Mouse (Mus musculus) pancreas, adult 10 weeks (tissue): ENCODE data around the gene Fxr2. TPM values are rescaled to one million over a fixed set of nuclear protein-coding genes. Genes with fewer than 3 reads are reported as not detected.

ENCODE experiments used
- polyA plus RNA-seq: library from polyadenylated mRNA; stranded (reverse); fragments of 350-450 nt; fragmentation: Illumina TruSeq; extraction: RNeasy Lipid Tissue Mini Kit (QIAGEN cat#74804); gene quantifications from one replicate; pipeline ENCODE4 v1.2.3, GENCODE M21; 2015; ENCODE audit warnings: low read depth, low replicate concordance; ENCODE audit not compliant: insufficient read depth

The Fxr2 gene
- 24.7 TPM for polyA plus RNA-seq

GRCm38 (mm10) chr11:69632284-69633089, at the start of gene Fxr2:
Fxr2 (plus strand) TSS chr11:69632990.

DNA sequence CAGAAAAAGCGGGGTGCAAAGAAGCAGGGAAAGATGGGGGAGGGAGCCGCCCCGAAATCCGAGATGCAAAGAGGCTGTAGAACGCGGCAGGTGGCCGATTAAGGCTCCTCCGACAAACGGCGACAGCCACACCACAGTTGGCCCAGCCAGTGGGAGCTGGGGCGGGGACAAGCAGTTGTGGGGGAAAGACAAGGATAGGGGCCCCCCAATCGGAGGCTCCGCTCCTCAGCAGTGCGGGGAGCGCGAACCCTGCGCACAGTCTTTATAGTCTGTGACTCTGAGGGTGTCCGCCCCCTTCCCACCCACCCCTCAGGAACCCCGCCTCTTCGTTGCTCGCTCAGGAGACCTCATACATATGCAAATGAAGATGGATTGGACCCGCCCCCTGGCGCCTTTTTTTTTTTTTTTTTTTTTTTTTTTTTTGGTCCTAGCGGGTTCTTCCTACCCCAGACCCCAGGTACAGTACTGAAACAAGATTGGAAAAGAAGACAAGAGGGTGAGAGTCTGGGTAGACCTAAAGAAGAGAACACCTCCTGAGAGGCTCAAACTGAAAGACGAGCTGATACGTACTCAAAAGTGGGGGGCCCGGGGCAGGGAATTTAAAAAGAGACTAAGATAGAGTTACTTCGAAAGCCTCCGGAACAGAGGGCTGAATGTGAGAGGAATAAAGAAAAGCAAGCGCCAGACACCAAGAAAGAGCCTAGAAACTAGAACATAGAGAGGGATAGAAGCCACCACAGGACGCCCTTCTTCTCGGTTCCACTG, 26.9 kb upstream of the Fxr2 start, which contains the start of gene Atp1b2:
Atp1b2 (minus strand) TSS at position 217 of the 765 bp plus-strand sequence.

GRCm38 (mm10) chr11:69617805-69618204, 15.0 kb upstream of the Fxr2 start, which contains the start of gene Shbg:
Shbg (minus strand) TSS chr11:69617905.

GRCm38 (mm10) chr11:69621571-69622268, 11.1 kb upstream of the Fxr2 start, which contains the start of gene Sat2:
Sat2 (plus strand) TSS chr11:69622024.

GRCm38 (mm10) chr11:69655264-69656064, 22.7 kb downstream of the Fxr2 start, which contains the start of gene Sox15:
Sox15 (plus strand) TSS chr11:69655314.

DNA sequence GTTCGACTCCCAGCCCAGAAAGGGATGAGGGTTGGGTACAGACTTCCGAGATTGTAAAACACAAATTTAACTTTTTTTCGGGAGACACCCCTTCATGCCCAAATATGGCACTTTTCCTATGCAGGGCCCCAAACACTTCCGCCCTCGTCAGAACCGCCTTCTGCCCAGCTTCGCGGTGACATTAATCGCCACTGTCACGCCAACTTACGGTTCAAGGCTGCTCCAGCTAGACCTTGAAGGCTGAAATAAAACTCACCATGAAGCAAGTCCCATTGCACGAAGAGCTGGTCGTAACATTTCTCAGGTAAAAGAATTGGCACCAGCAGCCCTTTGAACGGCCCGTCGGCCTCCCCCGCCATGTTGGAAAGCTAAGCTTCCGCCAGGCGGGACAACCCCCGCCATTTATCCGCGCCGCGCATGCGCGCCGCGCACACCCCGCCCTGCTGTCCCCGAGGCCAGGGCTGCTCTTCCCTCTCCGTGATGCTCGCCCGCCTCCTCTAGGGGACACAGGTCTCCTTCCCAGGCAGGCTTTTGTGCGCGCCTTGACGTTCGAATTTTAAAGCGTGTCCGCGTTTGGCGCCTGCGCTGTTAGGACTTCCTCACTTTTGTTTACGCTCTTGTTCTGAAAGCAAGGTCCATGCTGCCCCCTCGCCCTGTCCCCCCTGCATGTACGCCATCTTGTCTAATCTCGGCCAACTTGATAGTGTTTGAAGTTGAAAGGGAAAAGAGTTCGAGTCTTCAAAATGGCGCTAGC, 29.6 kb downstream of the Fxr2 start, which contains the start of gene Mpdu1:
Mpdu1 (minus strand) TSS at position 430 of the 754 bp plus-strand sequence.

GRCm38 (mm10) chr11:69665961-69666664, 33.3 kb downstream of the Fxr2 start, which contains the start of gene Cd68:
Cd68 (minus strand) TSS chr11:69666153.

DNA sequence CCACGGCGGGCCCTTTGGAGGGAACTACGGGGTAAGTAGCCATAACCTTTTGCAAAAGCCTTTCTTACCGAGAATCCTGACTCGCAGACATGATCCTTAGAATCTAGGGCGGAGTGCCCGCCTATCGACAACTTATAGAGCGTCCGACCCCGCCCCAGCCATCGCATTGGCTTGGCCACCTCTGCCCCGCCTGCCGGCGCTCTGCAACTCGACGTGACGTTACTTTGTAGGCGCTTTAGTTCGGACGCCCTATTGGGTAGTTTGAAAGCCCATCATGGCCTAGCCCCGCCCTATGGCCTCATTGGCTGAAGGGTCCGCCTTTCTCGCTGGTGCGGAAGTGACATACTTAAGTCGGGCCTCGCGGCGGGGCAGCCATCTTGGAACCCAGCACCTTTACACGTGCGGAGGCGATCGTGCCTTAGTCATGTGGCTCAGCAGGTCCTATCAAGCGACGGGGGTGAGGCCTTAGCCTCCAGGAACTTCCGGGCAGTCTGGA, 39.5 kb downstream of the Fxr2 start, which contains the start of gene Eif4a1:
Eif4a1 (minus strand) TSS at position 213 of the 496 bp plus-strand sequence.

GRCm38 (mm10) chr11:69681314-69682208, 48.8 kb downstream of the Fxr2 start, which contains the start of gene Senp3:
Senp3 (minus strand) TSS chr11:69682084.

DNA sequence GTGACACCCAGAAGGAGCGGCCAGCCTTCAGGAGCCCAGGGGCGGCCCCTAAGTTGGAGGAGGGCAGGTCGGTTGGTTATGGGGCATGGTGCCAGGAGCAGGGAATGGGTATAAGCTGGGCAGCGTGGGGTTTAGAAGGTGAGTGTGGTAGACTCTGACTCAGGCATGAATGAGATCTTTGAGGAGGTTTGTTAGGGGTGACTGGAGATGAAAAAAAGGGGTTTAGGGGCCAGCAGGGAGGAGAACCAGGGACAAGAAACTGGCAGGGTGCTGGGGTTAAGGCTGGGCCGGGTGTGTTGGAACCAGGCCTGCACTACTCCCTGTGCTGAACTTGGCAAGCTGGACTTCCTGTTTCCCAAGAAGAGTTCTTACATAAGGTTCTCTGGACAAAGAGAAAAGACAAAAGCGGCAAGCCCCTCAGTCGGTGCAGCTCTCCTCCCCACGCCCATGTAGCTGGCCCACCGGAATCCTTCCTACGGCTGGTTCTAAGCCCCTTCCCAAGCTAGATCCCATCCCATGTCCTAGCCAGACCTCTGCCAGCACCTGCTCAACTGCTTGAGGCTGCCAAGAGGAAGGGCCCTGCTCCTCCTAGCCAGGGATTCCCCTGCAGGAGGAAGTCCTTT, 52.8 kb downstream of the Fxr2 start, which contains the start of gene Tnfsf13:
Tnfsf13 (minus strand) TSS at position 259 of the 623 bp plus-strand sequence.

DNA sequence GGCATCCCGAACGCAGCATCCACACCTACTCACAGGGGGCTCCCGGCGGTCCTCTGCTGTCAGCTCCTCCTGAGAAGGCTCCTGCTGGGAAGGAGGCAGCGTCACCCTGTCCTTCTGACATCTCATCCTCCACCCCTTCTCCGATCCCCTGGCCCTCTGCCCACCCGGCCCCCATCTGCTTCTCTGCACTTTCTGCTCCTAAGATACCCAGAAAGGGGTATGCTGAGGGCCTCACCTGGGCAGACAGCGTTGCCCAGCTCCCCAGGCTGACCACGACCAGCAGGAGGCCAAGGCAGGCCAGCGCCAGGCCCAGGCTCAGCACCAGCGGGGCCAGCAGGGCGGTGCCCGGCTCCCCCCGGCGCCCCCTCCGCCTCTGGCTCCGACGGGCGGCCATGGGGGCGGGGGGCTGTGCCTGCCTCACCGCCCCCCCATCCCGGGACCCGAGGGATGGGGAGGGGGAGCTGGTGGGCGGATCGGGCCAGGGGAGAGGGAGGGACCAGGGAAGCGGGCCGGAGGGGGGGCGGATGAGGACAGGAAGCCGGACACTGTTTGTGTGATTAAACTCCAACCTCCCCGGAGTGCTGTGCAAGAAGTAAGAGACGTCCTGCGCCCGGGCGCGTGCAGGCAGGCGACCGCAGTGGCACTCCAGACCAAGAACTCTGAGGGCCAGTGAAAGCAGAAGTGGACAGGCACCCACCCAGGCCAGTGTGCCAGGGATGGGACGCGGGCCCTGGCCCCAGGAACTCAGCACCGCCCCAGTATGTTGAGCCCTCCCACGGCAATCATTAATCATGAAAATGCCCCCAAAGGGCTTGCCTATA, 62.8 kb downstream of the Fxr2 start, which contains the start of the genes Tnfsf12 and Tnfsfm13:
Tnfsf12 (minus strand) TSS at position 489 of the 821 bp plus-strand sequence.
Tnfsfm13 (minus strand) TSS at position 738 of the 821 bp plus-strand sequence.

Other genes with a start within 250 kb of the Fxr2 start
- 38.8 TPM for gene Naa38, start 237.5 kb upstream of the Fxr2 start, polyA plus RNA-seq
- gene Cyb5d1, start 237.4 kb upstream of the Fxr2 start, polyA plus RNA-seq, result 7.7 TPM
- 12.1 TPM for gene Tmem88, start 234.8 kb upstream of the Fxr2 start, polyA plus RNA-seq
- 6.6 TPM for gene Kdm6b, start 219.3 kb upstream of the Fxr2 start, polyA plus RNA-seq
- gene Dnah2, start 83.9 kb upstream of the Fxr2 start, polyA plus RNA-seq, result 0.07 TPM
- 1.1 TPM for gene Efnb3, start 72.8 kb upstream of the Fxr2 start, polyA plus RNA-seq
- 3.8 TPM for gene Wrap53, start 52.7 kb upstream of the Fxr2 start, polyA plus RNA-seq
- 14.2 TPM for gene Trp53, start 52.6 kb upstream of the Fxr2 start, polyA plus RNA-seq
- gene Atp1b2, start 27.0 kb upstream of the Fxr2 start, polyA plus RNA-seq, result 8.9 TPM
- not detected for gene Shbg, start 15.1 kb upstream of the Fxr2 start, polyA plus RNA-seq
- gene Sat2, start 11.0 kb upstream of the Fxr2 start, polyA plus RNA-seq, result 3.0 TPM
- gene Sox15, start 22.3 kb downstream of the Fxr2 start, polyA plus RNA-seq, result not detected
- 20.9 TPM for gene Mpdu1, start 29.7 kb downstream of the Fxr2 start, polyA plus RNA-seq
- gene Cd68, start 33.2 kb downstream of the Fxr2 start, polyA plus RNA-seq, result 11.4 TPM
- 118 TPM for gene Eif4a1, start 39.4 kb downstream of the Fxr2 start, polyA plus RNA-seq
- 20.9 TPM for gene Senp3, start 49.1 kb downstream of the Fxr2 start, polyA plus RNA-seq
- gene Tnfsf13, start 52.8 kb downstream of the Fxr2 start, polyA plus RNA-seq, result 1.0 TPM
- gene Tnfsf12, start 62.9 kb downstream of the Fxr2 start, polyA plus RNA-seq, result 12.1 TPM
- gene Tnfsfm13, start 63.1 kb downstream of the Fxr2 start, polyA plus RNA-seq, result 4.4 TPM
- gene Polr2a, start 125.6 kb downstream of the Fxr2 start, polyA plus RNA-seq, result 11.2 TPM
- gene Slc35g3, start 129.0 kb downstream of the Fxr2 start, polyA plus RNA-seq, result not detected
- gene Zbtb4, start 132.9 kb downstream of the Fxr2 start, polyA plus RNA-seq, result 7.3 TPM
- gene Chrnb1, start 163.0 kb downstream of the Fxr2 start, polyA plus RNA-seq, result 3.0 TPM
- gene Fgf11, start 168.9 kb downstream of the Fxr2 start, polyA plus RNA-seq, result 1.2 TPM
- 1.6 TPM for gene Tmem102, start 172.6 kb downstream of the Fxr2 start, polyA plus RNA-seq
- gene Gm39566, start 182.3 kb downstream of the Fxr2 start, polyA plus RNA-seq, result not detected
- gene Spem2, start 185.5 kb downstream of the Fxr2 start, polyA plus RNA-seq, result not detected
- gene Spem1, start 189.2 kb downstream of the Fxr2 start, polyA plus RNA-seq, result not detected
- gene Nlgn2, start 204.8 kb downstream of the Fxr2 start, polyA plus RNA-seq, result 6.3 TPM
- 73.9 TPM for gene Tmem256, start 205.5 kb downstream of the Fxr2 start, polyA plus RNA-seq
- 8.3 TPM for gene Plscr3, start 213.4 kb downstream of the Fxr2 start, polyA plus RNA-seq
- 6.0 TPM for gene Tnk1, start 225.7 kb downstream of the Fxr2 start, polyA plus RNA-seq
- not detected for gene Tmem95, start 245.0 kb downstream of the Fxr2 start, polyA plus RNA-seq
- 1.4 TPM for gene Kctd11, start 248.4 kb downstream of the Fxr2 start, polyA plus RNA-seq